Mouse (Mus musculus): ENCODE measurements at regions not wholly inside any gene's neighbourhood (a gene's known extent, or its start where the extent isn't known, plus 50 kb on each side); places are given as distances from the start of the nearest gene placed in this dataset.

DNA sequence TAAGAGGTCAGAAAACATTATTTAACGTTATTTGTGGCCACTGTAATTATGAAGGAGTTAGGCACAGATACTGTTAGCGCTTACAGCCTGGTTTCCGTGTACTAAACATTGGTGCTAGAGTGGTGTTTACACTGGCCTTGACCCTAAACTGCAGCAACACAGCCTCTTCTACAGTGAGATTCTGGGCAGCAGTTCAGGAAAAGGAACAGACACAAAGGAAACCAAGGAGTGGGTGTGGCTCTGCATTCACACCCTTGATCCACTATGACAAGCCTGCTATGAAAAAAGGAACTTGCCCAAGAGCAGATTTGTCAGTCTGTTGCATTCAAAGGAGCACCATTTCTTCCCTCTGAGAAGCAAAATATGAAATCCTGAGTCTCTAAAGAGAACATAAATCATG lies 356.7 kb downstream of the Bckdhb start:
- peak in 1 of 2 experiments; percentile 42 for DNase-seq (ENCODE audit: low spot score in 2 of 2)
- intact Hi-C loops (cut with DNase I): no loop called here

DNA sequence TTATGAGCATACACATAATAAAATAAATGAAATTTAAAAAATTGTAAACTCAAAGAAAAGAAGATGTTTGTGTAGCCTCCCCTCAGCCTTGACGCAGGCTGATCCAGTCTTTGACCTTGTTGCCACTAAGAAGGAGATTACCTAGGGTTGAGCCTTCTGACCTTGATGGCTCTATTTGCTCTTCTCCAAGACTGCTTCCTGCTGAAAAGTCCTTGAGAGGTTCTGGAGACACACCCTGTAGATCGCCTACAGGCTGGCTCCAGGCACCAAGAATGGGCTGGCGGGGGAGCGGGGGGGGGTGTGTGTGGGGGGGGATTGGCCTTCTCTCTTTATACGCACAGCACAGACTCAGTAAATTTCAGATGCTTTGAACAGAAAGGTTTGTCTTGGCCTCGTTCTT lies 358.4 kb downstream of the Bckdhb start:
- intact Hi-C loops (cut with DNase I): no loop called here
- no peak for DNase-seq (ENCODE audit: low spot score in 2 of 2)

- intact Hi-C loops (cut with DNase I): no loop called here
- no peak for DNase-seq (ENCODE audit: low spot score in 2 of 2)
Measured at GRCm38 (mm10) chr9:84285604-84286003, 360.7 kb downstream of the Bckdhb start.

DNA sequence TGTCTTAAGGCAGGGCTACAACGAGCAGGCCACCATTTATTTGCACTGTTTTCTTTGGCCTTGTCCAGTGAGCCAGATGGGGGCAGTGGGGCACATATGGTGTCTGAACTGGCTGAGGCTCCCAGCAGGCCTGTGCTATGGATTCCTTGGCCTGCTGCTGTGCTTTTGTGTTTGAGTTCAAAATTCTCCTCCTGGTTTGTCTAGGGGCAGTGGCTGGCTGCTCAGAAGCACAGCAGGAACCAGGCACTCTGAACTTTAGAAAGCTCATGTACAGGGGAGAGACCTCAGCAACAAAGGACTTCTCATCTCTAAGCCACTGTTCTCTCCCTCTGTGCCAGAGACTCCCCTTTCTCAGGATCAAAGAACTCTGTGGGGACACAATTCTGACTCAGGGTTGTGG lies 370.9 kb downstream of the Bckdhb start:
- intact Hi-C loops (cut with DNase I): no loop called here
- no peak for DNase-seq (ENCODE audit: low spot score in 2 of 2)

GRCm38 (mm10) chr9:84296456-84296855 lies 371.5 kb downstream of the Bckdhb start:
- intact Hi-C loops (cut with DNase I): no loop called here
- no peak for DNase-seq (ENCODE audit: low spot score in 2 of 2)

- no peak for DNase-seq (ENCODE audit: low spot score in 2 of 2)
- intact Hi-C loops (cut with DNase I): no loop called here
Measured at GRCm38 (mm10) chr9:84304398-84304797, 379.5 kb downstream of the Bckdhb start.

DNA sequence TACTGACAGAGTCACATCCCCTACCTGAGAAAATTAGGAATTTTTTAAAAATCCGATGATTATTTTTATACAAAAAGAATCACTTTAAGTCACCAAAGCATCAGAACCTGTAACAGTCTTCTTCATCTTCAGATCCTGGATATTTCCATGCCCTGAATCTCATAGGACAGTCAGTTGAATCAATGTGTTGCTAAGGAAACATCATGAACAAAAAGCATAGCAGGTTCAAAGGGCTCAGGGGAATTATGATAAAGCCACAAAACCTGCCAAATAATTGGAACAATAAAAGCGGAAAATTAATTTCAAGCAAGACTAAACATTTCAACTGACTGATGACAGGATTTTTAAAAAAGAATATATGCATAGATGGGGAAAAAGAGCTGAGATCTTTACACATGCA lies 393.9 kb downstream of the Bckdhb start:
- no peak for DNase-seq (ENCODE audit: low spot score in 2 of 2)
- intact Hi-C loops (cut with DNase I): no loop called here

GRCm38 (mm10) chr9:84319338-84319737 lies 394.4 kb downstream of the Bckdhb start:
- DNase-seq (ENCODE audit: low spot score in 2 of 2): no peak
- intact Hi-C loops (cut with DNase I): no loop called here

DNA sequence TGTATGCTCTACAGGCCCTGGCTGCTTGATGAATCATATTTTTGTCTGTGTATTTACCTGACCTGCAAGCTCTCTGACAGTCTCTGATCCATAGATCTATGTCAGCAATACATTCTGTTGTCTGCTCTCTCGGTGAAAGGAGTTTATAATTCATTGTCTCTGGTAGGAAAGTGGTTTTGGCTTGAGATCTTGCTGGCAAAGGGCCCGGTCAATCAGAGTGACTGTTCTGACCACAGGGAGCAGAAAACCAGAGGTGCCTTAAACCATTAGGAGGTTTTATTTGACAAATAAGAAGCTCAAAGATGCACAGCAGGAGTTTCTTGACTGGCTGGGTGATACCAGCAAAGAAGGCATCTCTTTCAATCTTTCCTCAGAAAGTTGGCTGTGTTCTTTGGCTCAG lies 398.2 kb downstream of the Bckdhb start:
- no peak for DNase-seq (ENCODE audit: low spot score in 2 of 2)
- intact Hi-C loops (cut with DNase I): no loop called here

DNA sequence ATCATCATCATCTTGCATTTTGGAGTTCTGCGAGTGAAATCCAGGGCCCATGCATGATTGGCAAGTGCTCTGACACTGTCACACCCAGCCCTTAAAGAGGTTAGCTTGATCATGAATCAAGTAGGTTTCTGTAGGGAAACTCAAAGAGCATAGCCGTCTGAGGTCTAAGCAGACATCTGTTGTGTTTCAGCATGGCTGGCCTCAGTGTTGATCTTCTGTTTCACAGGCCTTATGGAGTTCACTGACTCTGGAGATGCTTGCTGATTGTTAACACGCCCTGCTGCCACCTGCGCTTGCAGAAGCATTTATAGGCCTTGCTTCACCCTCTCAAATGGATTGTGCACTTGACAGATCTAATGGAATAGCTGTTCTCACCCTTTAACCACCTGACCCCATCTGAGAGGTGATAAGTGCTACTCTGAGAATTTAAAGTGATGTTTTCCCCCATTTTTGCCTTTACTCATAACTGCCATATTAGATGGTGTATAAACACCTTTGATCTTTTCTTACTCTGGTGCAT lies 406.2 kb downstream of the Bckdhb start:
- no peak for DNase-seq (ENCODE audit: low spot score in 2 of 2)
- intact Hi-C loops (cut with DNase I): no loop called here

GRCm38 (mm10) chr9:84343435-84344095 lies 418.6 kb downstream of the Bckdhb start:
- peak; percentile 85 to 93 for DNase-seq (ENCODE audit: low spot score in 2 of 2)
- intact Hi-C loops (cut with DNase I): loop anchor here (5.0 to 10.0 kb wide), 3 partner anchors 984 to 1354 kb away; partner anchors contain the start of gene Tent5a

GRCm38 (mm10) chr9:84350223-84350622 lies 425.3 kb downstream of the Bckdhb start:
- intact Hi-C loops (cut with DNase I): no loop called here
- DNase-seq (ENCODE audit: low spot score in 2 of 2): no peak

GRCm38 (mm10) chr9:84354409-84354808 lies 429.5 kb downstream of the Bckdhb start:
- intact Hi-C loops (cut with DNase I): no loop called here
- DNase-seq (ENCODE audit: low spot score in 2 of 2): no peak

GRCm38 (mm10) chr9:84356167-84356566 lies 431.2 kb downstream of the Bckdhb start:
- DNase-seq (ENCODE audit: low spot score in 2 of 2): no peak
- intact Hi-C loops (cut with DNase I): no loop called here

- DNase-seq (ENCODE audit: low spot score in 2 of 2): no peak
- intact Hi-C loops (cut with DNase I): no loop called here
Measured at GRCm38 (mm10) chr9:84359879-84360278, 434.9 kb downstream of the Bckdhb start.

- intact Hi-C loops (cut with DNase I): no loop called here
- DNase-seq (ENCODE audit: low spot score in 2 of 2): no peak
Measured at GRCm38 (mm10) chr9:84360484-84360883, 435.5 kb downstream of the Bckdhb start.

- DNase-seq (ENCODE audit: low spot score in 2 of 2): no peak
- intact Hi-C loops (cut with DNase I): no loop called here
Measured at GRCm38 (mm10) chr9:84363478-84363877, 438.5 kb downstream of the Bckdhb start.

GRCm38 (mm10) chr9:84369200-84369599 lies 444.3 kb downstream of the Bckdhb start:
- no peak for DNase-seq (ENCODE audit: low spot score in 2 of 2)
- intact Hi-C loops (cut with DNase I): no loop called here

- intact Hi-C loops (cut with DNase I): no loop called here
- DNase-seq (ENCODE audit: low spot score in 2 of 2): no peak
Measured at GRCm38 (mm10) chr9:84370260-84370659, 445.3 kb downstream of the Bckdhb start.

DNA sequence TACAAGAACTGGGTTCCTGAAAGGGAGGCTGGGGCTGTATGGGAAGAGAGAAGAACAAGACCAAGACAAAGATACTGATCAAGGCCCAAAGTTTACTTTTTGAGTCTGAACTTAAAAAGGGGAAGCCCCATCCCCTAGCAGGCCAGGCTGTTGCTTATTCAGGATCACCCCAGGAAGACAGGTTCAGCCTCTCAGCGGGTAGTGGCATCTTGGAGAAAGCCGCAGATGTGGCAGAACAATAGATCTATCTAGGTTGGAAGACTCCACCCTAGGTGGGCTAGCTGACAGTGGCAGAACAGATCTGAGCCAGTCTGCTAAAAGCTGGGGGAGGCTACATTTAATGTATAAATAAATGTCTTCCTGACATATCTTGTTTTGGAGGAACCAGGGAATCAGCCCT lies 450.8 kb downstream of the Bckdhb start:
- DNase-seq (ENCODE audit: low spot score in 2 of 2): no peak
- intact Hi-C loops (cut with DNase I): no loop called here

- DNase-seq (ENCODE audit: low spot score in 2 of 2): no peak
- intact Hi-C loops (cut with DNase I): no loop called here
Measured at GRCm38 (mm10) chr9:84376621-84377020, 451.7 kb downstream of the Bckdhb start.

DNA sequence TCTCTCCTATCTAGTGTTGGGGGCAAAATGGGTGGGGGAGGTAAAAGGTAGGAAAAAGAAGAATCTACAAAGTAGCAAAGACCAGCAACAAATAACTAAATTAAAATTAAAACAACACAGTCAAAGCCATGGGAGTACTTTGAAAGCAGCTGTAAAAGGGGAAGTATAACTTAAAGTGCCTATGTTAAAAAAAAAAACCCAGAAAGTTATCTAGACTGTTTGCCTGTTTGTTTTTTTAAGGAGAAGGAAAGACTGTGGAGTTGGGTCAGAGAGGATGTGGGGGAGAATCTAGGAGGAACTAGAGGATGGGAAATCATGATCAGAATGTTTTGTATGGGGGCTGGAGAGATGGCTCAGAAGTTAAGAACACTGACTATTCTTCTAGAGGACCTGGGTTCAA lies 457.0 kb downstream of the Bckdhb start:
- intact Hi-C loops (cut with DNase I): no loop called here
- DNase-seq (ENCODE audit: low spot score in 2 of 2): no peak
